In the genomic region with DNA sequence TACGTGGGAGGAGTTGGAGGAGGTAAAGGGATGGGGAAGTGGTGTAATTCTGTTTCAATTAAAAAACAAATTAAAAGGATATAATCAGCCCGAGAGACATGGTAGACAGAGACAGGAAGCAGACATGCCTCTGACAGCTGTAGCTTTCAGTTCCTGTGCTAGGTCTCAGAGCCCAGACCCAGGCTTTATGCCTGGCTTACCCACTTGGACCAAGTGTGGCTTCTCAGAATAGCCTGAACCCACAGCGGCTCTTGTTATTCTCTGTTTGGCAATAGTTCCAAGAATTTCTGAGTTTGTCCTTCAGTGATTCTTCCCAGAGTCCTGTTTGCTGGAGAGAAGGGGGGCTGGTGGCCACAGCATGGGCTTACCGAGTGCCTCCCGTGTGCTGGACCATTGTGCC, we compare ENCODE assay signal across 20 mouse cellular contexts.
DNase-seq lines count a peak whose midpoint lies in the region; ATAC-seq and TF ChIP-seq lines count a peak whose summit lies in the region.
"Had no signal": no experiment of that assay in that cellular context is flagged by ENCODE, and none has a peak within 500 bp of the region (broad histone marks: within the 10 kb centered on the region; RNA-seq: fewer than 3 reads in every experiment).

No protein-coding gene starts in this region.

- no peak for TF ChIP-seq CTCF in CH12.LX (conservative IDR thresholded peaks at IDR 0.05 in 1 of 2, IDR thresholded peaks at IDR 0.05 in 1 of 2; ENCODE audit: low read depth in 2 of 2, low read length in 2 of 2)

- H3K36me3 ChIP-seq in CH12.LX (replicated peaks in 1 of 2; ENCODE audit: control insufficient read depth in 1 of 2, insufficient read depth in 1 of 2, low read length in 1 of 2) = no peaks in the 10 kb centered on the region
- H3K36me3 ChIP-seq in forebrain, embryonic 12.5 days (replicated peaks) = no peaks in the 10 kb centered on the region
- H3K36me3 ChIP-seq: hindbrain, embryonic 13.5 days; liver, embryonic 12.5 days; midbrain, embryonic 13.5 days had no signal

- dilution Hi-C loops in CH12.LX (cut with MboI; ENCODE audit: extremely low pct_ligation_motif_present, extremely low pct_unique_long_range_greater_than_20kb, low sequenced_read_pairs) = no loop called here

- no peak overlapping the region for H3K9ac ChIP-seq in CH12.LX (ENCODE audit: insufficient read depth, low read depth)
- H3K9ac ChIP-seq in forebrain, embryonic 12.5 days = no peak overlapping the region
- H3K9ac ChIP-seq: hindbrain, embryonic 13.5 days; liver, embryonic 12.5 days; midbrain, embryonic 13.5 days had no signal

- H3K27me3 ChIP-seq in CH12.LX (replicated peaks) = no peaks in the 10 kb centered on the region
- no peaks in the 10 kb centered on the region for H3K27me3 ChIP-seq in forebrain, embryonic 12.5 days
- H3K27me3 ChIP-seq: hindbrain, embryonic 13.5 days; liver, embryonic 12.5 days; midbrain, embryonic 13.5 days had no signal

- DNase-seq in gastrocnemius, postnatal 25 days = peak; percentile 9
- DNase-seq in gastrocnemius, postnatal 4 days (ENCODE audit: low spot score in 2 of 2) = no peak
- DNase-seq in lung, postnatal 10 days = peak; percentile 38
- DNase-seq in lung, adult 18-20 months = no peak
- peak; percentile 63 for DNase-seq in CH12.LX (ENCODE audit: extremely low read depth)
- peak; percentile 25 for DNase-seq in induced T-regulatory cell, adult 2 months (ENCODE audit: low read depth)
- no peak for DNase-seq in cerebellum, postnatal 14 days
- DNase-seq: cerebellum, adult 18-20 months; embryo, embryonic 11 days; gastrocnemius, postnatal 36 days; kidney, postnatal 14 days; left cerebral cortex, postnatal 4 days; right cerebral cortex, postnatal 14 days; thymus, adult 2 months had no signal

- in situ Hi-C loops in CH12.LX (cut with MboI; ENCODE audit: low pct_ligation_motif_present, low pct_unique_long_range_greater_than_20kb, low sequenced_read_pairs) = no loop called here

- H3K27ac ChIP-seq in CH12.LX (ENCODE audit: insufficient read depth, low read depth) = peak overlapping the region; percentile 33; the same call in 1 of the 2 replicates
- no peak overlapping the region for H3K27ac ChIP-seq in forebrain, embryonic 12.5 days
- H3K27ac ChIP-seq: hindbrain, embryonic 13.5 days; liver, embryonic 12.5 days; midbrain, embryonic 13.5 days had no signal

- H3K4me2 ChIP-seq in CH12.LX (ENCODE audit: insufficient read depth, low read depth, poor library complexity, severe bottlenecking) = peak overlapping the region; percentile 19; the same call in 1 of the 2 replicates
- H3K4me2 ChIP-seq in forebrain, embryonic 12.5 days = no peak overlapping the region
- H3K4me2 ChIP-seq: hindbrain, embryonic 13.5 days; liver, embryonic 12.5 days; midbrain, embryonic 13.5 days had no signal

- ATAC-seq in forebrain, embryonic 12.5 days (ENCODE audit: low FRiP score) = no peak
- ATAC-seq: forebrain, embryonic 16.5 days; intestine, embryonic 16.5 days; liver, embryonic 12.5 days; midbrain, embryonic 13.5 days had no signal

- peaks cover 16 to 51% of the 10 kb centered on the region in 2 experiments for H3K4me1 ChIP-seq in CH12.LX (ENCODE audit: control insufficient read depth in 1 of 2, insufficient read depth in 2 of 2)
- no peaks in the 10 kb centered on the region for H3K4me1 ChIP-seq in forebrain, embryonic 12.5 days
- H3K4me1 ChIP-seq: hindbrain, embryonic 13.5 days; liver, embryonic 12.5 days; midbrain, embryonic 13.5 days had no signal

- TF ChIP-seq POLR2A in CH12.LX (IDR thresholded peaks at IDR 0.05; ENCODE audit: low read depth, low read length) = no peak

- peak; percentile 96 for TF ChIP-seq EP300 in CH12.LX (IDR thresholded peaks at IDR 0.05; ENCODE audit: low read length)

- no peaks in the 10 kb centered on the region for H3K79me2 ChIP-seq in CH12.LX (replicated peaks; ENCODE audit: control insufficient read depth, extremely low read depth, insufficient read depth, poor library complexity, severe bottlenecking)

- 92% methylated on average over 5 of the region's 5 CpGs for WGBS in forebrain, embryonic 12.5 days

- no peaks in the 10 kb centered on the region for H3K9me3 ChIP-seq in CH12.LX (replicated peaks; ENCODE audit: low read length)
- no peaks in the 10 kb centered on the region for H3K9me3 ChIP-seq in forebrain, embryonic 12.5 days
- H3K9me3 ChIP-seq: hindbrain, embryonic 13.5 days; liver, embryonic 12.5 days; midbrain, embryonic 13.5 days had no signal

- no peak for TF ChIP-seq RAD21 in CH12.LX (IDR thresholded peaks at IDR 0.05; ENCODE audit: low read depth, low read length)

- no peak overlapping the region for H3K4me3 ChIP-seq in CH12.LX (replicated peaks in 1 of 3; ENCODE audit: low read depth in 2 of 3, low read length in 2 of 3, poor library complexity in 1 of 3)
- H3K4me3 ChIP-seq in forebrain, embryonic 12.5 days (replicated peaks) = no peak overlapping the region
- H3K4me3 ChIP-seq: hindbrain, embryonic 13.5 days; liver, embryonic 12.5 days; midbrain, embryonic 13.5 days had no signal

TF ChIP-seq in CH12.LX, 34 proteins besides CTCF, POLR2A, EP300 and RAD21:
- TF ChIP-seq IRF4 (IDR thresholded peaks at IDR 0.05; ENCODE audit: low read depth, low read length) = peak; percentile 96
- peak; percentile 49 for TF ChIP-seq ETS1 (conservative IDR thresholded peaks at IDR 0.05; ENCODE audit: low read depth, low read length)
- no peak for TF ChIP-seq GABPA (IDR thresholded peaks at IDR 0.05; ENCODE audit: insufficient replicate concordance, low read depth, low read length)
- peak; percentile 78 for TF ChIP-seq TCF12 (IDR thresholded peaks at IDR 0.05; ENCODE audit: low read depth, low read length)
- TF ChIP-seq MYC (IDR thresholded peaks at IDR 0.05; ENCODE audit: low read depth, low read length) = 0 out of 2 replicates have a peak, but pooled peaks have one; percentile 19
- no peak for TF ChIP-seq USF2 (conservative IDR thresholded peaks at IDR 0.05; ENCODE audit: low read depth, low read length)
- TF ChIP-seq UBTF (IDR thresholded peaks at IDR 0.05; ENCODE audit: low read depth, low read length) = no peak

Comparison
In these comparisons a context has a peak if more than half of its experiments do, and no peak if none do; other contexts are left out.
1. DNase-seq: peak in gastrocnemius, postnatal 25 days (single experiment), lung, postnatal 10 days (single experiment), CH12.LX (single experiment) and induced T-regulatory cell, adult 2 months (single experiment); none in gastrocnemius, postnatal 4 days (0 of 2), lung, adult 18-20 months (0 of 2) and cerebellum, postnatal 14 days (0 of 2).